Mouse (Mus musculus) urinary bladder, postnatal 14 days (tissue): Measurements from ENCODE around the gene Eif3m.

Experiments
- DNase-seq: peaks from one replicate; pipeline ENCODE4 v3.0.0; 2021; ENCODE audit warnings: low spot score

Gene Eif3m

DNA sequence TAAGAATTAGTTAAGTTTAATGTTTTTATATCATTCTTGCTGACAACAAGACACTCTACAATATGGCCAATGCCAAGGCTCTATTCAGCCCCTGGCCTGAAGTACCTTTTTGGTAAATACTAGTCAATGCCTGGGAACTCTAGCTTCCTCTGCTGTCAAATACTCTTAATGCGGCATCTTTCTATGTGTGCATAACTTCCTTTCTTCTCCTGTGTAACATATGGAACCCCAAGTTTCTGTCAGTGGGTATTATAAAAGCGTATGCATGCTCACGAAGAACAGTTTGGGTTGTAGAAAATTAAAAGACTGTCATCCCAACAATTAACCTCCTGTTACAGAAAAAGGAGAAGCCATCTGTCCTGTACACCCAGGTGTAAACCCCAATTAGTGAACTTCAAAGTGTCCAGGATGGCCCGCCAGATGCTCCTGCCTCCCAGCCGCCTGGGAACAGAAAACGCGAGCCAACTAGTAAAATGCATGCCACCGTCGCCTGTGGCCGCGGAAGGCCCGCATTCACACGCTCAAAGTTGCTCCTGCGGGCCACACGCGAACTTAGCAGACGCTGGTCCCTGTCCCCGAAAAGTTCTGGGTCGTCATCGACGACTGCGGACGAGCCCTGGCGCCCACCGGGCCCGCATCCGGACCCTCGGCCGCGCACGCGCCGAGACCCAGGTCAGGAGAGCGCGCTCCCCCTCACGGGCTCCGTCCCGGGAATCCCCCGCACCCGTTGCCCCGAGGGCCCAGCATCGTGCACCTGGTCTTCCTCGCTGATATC lies 501 bp downstream of the Eif3m start:
- DNase-seq, result no peak

DNA sequence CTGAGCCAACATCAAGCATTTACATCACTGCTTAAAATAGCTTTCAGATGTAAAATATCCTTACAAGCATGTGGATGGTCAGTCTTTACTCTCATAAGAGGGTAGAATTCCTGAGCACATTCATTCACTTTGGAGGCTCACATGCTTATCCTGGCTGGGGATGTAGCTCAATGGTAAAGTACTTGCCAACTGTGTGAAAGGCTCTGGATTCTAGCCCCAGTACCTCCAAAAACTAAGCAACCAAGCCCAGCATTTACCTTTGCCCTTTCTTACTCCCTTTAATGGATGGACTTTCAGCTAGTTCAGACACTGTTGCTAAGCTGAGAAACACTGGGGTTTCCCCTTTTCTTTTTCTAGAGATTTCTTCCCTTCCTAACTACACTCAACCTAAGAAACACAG lies 9.6 kb downstream of the Eif3m start:
- DNase-seq, result no peak

DNA sequence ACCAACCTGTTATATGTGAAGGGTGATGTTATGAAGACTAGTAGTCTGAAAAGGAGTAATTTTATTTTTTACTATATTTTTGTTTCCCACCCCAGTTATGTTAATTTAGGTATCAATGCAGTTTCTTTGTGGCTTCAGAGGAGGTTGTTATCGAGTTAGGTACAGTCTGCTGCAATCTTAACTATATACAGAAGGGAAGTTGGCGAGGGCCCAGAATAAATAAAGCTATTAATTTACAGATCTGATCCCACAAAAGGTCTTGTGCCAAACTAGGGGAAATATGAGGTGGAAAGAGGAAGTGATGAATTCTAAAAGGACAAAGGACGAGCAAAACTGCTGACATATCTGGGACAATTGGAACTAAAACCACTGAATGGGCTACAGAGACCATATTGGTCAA lies 20.7 kb downstream of the Eif3m start:
- no peak for DNase-seq

DNA sequence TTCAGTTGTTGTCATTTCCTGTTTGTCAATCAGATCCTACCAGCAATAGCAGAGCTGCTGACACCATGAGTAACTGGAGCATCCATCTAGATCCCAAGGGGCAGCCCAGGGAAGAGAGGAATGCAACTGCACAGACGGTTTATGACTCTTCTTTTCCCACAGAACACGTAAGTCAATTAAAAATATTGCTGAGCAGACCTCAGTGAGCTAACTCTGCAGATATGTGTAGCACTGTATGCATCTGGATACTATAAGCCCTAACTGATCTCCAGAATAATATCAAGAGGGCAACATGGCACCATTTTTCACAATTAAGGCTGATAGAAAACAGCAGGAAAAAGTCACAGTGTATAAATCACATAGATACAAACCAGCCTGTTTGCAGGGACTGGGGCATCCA lies 22.4 kb downstream of the Eif3m start:
- no peak for DNase-seq

DNA sequence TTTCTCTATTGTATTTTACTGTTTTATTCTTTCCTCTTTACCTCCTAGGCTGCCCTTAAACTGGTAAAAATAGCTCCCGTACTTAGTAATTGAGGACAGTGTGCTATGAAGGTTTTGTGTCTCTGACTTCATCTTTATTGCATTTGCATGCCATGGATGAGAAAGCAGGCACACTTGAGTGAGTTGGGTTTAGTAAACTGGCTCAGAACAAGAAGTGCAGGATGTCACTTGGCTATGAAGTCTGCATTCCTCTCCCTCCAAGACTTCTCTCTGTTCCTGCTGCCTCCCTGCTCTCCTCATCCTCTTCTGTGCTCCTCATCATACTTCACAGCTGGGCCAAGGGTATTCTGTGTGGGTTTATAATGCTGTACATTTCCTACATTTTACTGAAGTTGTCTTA lies 27.9 kb downstream of the Eif3m start:
- no peak for DNase-seq

DNA sequence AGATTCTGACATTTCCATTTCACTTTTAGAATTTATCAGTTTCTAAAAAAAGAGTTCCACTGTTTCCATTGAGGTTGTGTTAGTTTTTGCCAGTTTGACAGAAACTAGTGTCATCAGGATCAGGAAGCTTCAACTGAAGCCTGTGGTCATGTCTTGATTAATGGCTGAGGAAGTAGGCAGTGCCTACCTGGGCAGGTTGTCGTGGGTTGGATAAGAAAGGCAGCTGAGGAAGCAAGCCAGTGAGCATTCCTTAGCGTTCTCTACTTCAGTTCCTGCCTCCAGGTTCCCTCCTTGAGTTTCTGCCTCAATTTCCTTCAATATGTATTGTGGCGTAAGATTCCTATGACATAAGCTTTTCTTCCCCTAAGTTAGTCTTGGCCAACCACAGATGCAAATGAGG lies 31.1 kb downstream of the Eif3m start:
- no peak for DNase-seq

DNA sequence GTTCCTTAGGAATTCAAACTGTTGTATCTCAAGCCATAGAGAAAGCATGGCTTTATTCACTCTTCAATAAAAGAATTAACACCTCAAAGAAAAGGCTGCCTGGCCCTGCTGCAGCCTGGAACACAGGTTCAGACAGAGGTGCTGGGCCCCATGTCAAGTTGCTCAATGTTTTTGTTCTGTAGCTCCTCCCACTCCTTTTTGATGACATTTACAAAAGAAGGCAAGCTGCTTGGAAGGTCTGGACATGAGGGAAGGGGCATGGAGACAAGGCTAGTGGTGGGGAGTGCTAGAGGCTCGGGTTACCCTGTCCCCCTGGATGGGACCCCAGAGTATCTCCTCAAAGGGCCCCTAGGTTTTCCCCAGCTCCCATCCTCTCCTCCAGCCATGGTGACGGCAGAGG lies 35.2 kb downstream of the Eif3m start:
- no peak for DNase-seq

DNA sequence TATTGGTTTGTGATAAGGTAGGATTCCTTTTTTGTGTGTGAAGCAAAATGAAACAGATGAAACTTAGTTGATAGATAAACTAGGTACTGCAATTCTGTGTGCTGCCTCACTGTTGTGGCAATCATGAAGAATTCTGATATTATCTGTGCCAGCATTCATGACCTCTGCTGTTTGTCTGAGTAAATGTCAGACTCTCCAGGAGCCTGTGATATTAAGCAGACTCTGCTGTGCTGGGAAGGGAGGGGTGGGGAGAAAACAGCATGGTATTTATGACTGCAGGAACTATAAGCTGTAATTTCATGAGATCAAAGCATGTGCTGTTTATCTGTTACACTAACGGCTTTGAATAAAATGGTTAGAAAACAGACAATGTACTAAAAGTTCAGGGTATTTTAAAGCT lies 52.4 kb downstream of the Eif3m start:
- DNase-seq, result no peak
